Mouse (Mus musculus) heart, adult 2 months (tissue): ENCODE measurements around the gene Gm37240.

Experiments used
- CTCF ChIP-seq: fragments of 200-600 bp; IDR thresholded peaks from 2 replicates; pipeline ENCODE4 v1.8.1; 2022; ENCODE audit warnings: antibody characterized with exemption, mild to moderate bottlenecking, moderate library complexity
- EP300 ChIP-seq: fragments of 200-500 bp; IDR thresholded peaks from 2 replicates; pipeline ENCODE4 v1.6.1; 2011; ENCODE audit warnings: low read depth, low read length, control low read depth; ENCODE audit not compliant: insufficient read depth
- POLR2A ChIP-seq: fragments of 200-500 bp; IDR thresholded peaks from 2 replicates; pipeline ENCODE4 v1.6.1; 2011; ENCODE audit warnings: mild to moderate bottlenecking, low read depth, low read length, control low read depth; ENCODE audit not compliant: insufficient read depth

DNA sequence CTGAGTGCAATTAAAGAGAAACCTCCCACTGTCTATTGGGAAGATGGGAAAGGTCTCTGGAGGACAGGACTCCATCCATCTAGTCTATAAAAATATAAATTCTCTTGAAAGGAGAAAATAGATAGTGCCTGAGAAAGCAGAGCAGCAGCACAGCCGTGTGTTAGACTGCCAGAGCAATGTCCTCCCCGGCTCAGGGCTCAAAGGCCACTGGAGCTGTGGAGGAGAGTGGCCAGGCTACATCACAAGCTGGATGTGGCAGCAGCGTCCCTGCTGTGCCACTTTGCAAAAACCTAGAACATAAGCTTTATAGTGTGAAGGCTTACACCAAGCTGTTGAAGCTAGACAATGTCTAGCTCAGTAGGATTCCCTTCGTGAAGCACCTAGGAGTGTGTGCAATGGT lies 138.0 kb downstream of the Gm37240 start:
- TF ChIP-seq CTCF (no peak), POLR2A (no peak), EP300 (no peak)
